Mouse (Mus musculus): ENCODE data around the gene Arrdc5.

GRCm38 (mm10) chr17:56265011-56265410 lies 35.1 kb downstream of the Arrdc5 start:
- TF ChIP-seq EP300 (IDR thresholded peaks at IDR 0.05; ENCODE audit: insufficient read depth, low read depth, low read length) (no peak), CTCF (IDR thresholded peaks at IDR 0.05; ENCODE audit: low read depth, low read length) (no peak), POLR2A (IDR thresholded peaks at IDR 0.05; ENCODE audit: insufficient read depth, low read length) (no peak)

Measured in ES-Bruce4 (cell line).